ENCODE assay signal across 28 mouse cellular contexts in genomic region chr2:170255533-170255932, GRCm38 (mm10).
DNase-seq lines count a peak whose midpoint lies in the region; ATAC-seq and TF ChIP-seq lines count a peak whose summit lies in the region.
"Had no signal": no experiment of that assay in that cellular context is flagged by ENCODE, and none has a peak within 500 bp of the region (broad histone marks: within the 10 kb centered on the region; RNA-seq: fewer than 3 reads in every experiment).

No protein-coding gene starts in this region.

- no peaks in the 10 kb centered on the region for H3K9me3 ChIP-seq in intestine, embryonic 15.5 days
- H3K9me3 ChIP-seq in intestine, postnatal 0 days (ENCODE audit: control insufficient read depth): no peaks in the 10 kb centered on the region
- no peaks in the 10 kb centered on the region for H3K9me3 ChIP-seq in midbrain, postnatal 0 days (ENCODE audit: low read length)
- H3K9me3 ChIP-seq: embryonic facial prominence, embryonic 13.5 days; embryonic facial prominence, embryonic 15.5 days; forebrain, embryonic 10.5 days; forebrain, embryonic 12.5 days had no signal

- H3K4me2 ChIP-seq in intestine, embryonic 15.5 days (replicated peaks): no peak overlapping the region
- no peak overlapping the region for H3K4me2 ChIP-seq in intestine, postnatal 0 days (replicated peaks; ENCODE audit: low read depth)
- no peak overlapping the region for H3K4me2 ChIP-seq in midbrain, postnatal 0 days (ENCODE audit: low read depth, low read length, poor library complexity, severe bottlenecking)
- H3K4me2 ChIP-seq: embryonic facial prominence, embryonic 13.5 days; embryonic facial prominence, embryonic 15.5 days; forebrain, embryonic 12.5 days had no signal

- DNase-seq in kidney, adult 2 months: peak; percentile 59
- no peak for DNase-seq in kidney, postnatal 10 days
- no peak for DNase-seq in midbrain, postnatal 0 days (ENCODE audit: low spot score)
- DNase-seq: adrenal gland, adult 2 months; adrenal gland, postnatal 10 days; adrenal gland, postnatal 25 days; B cell, adult 2 months; cerebellum, adult 11 months; cerebellum, adult 18-20 months; cerebellum, adult 8-10 months; cerebellum, adult 9-11 months; cerebellum, postnatal 14 days; cerebellum, postnatal 36 days; embryo, embryonic 11 days had no signal

- no peak overlapping the region for H3K27ac ChIP-seq in kidney, adult 2 months (ENCODE audit: insufficient read depth, low read depth, low read length)
- no peak overlapping the region for H3K27ac ChIP-seq in intestine, embryonic 15.5 days
- H3K27ac ChIP-seq in intestine, postnatal 0 days (ENCODE audit: low read depth, low read length): no peak overlapping the region
- H3K27ac ChIP-seq in midbrain, postnatal 0 days (ENCODE audit: low read depth, low read length): no peak overlapping the region
- H3K27ac ChIP-seq: embryonic facial prominence, embryonic 13.5 days; embryonic facial prominence, embryonic 15.5 days; forebrain, embryonic 10.5 days; forebrain, embryonic 12.5 days had no signal

- no peak overlapping the region for H3K9ac ChIP-seq in intestine, embryonic 15.5 days
- H3K9ac ChIP-seq in intestine, postnatal 0 days (ENCODE audit: low read depth, low read length): no peak overlapping the region
- no peak overlapping the region for H3K9ac ChIP-seq in midbrain, postnatal 0 days (replicated peaks; ENCODE audit: low read length, poor library complexity, severe bottlenecking)
- H3K9ac ChIP-seq: embryonic facial prominence, embryonic 13.5 days; embryonic facial prominence, embryonic 15.5 days; forebrain, embryonic 12.5 days had no signal

- peaks cover 4% of the 10 kb centered on the region; the same call in 1 of the 2 replicates for H3K4me1 ChIP-seq in kidney, adult 2 months (ENCODE audit: control insufficient read depth, insufficient read depth, low read length)
- H3K4me1 ChIP-seq in intestine, embryonic 15.5 days (replicated peaks): no peaks in the 10 kb centered on the region
- no peaks in the 10 kb centered on the region for H3K4me1 ChIP-seq in intestine, postnatal 0 days (replicated peaks; ENCODE audit: control insufficient read depth, insufficient read depth, low read length)
- no peaks in the 10 kb centered on the region for H3K4me1 ChIP-seq in midbrain, postnatal 0 days (ENCODE audit: insufficient read depth, low read length)
- H3K4me1 ChIP-seq: embryonic facial prominence, embryonic 15.5 days; forebrain, embryonic 10.5 days; forebrain, embryonic 12.5 days had no signal

- H3K27me3 ChIP-seq in kidney, adult 2 months (replicated peaks; ENCODE audit: control insufficient read depth, insufficient read depth, low read length): no peaks in the 10 kb centered on the region
- H3K27me3 ChIP-seq in intestine, embryonic 15.5 days (replicated peaks): no peaks in the 10 kb centered on the region
- no peaks in the 10 kb centered on the region for H3K27me3 ChIP-seq in intestine, postnatal 0 days (replicated peaks; ENCODE audit: control insufficient read depth, insufficient read depth, low read length)
- no peaks in the 10 kb centered on the region for H3K27me3 ChIP-seq in midbrain, postnatal 0 days (ENCODE audit: insufficient read depth, low read length)
- H3K27me3 ChIP-seq: CH12.LX; embryonic facial prominence, embryonic 13.5 days; embryonic facial prominence, embryonic 15.5 days; forebrain, embryonic 12.5 days; Patski had no signal

- peak; percentile 72 for ATAC-seq in intestine, embryonic 15.5 days
- ATAC-seq in intestine, postnatal 0 days: peak; percentile 45; the same call in 1 of the 2 replicates
- ATAC-seq in midbrain, postnatal 0 days (ENCODE audit: low FRiP score): no peak
- ATAC-seq: activated CD4-positive, CD25-positive, alpha-beta regulatory T cell, adult 4 months; CD4-positive, CD25-positive, alpha-beta regulatory T cell, adult 4 months; forebrain, embryonic 14.5 days; forebrain, embryonic 16.5 days; Patski had no signal

- H3K4me3 ChIP-seq in kidney, adult 2 months (ENCODE audit: insufficient read depth, low read depth, low read length): no peak overlapping the region
- H3K4me3 ChIP-seq in intestine, embryonic 15.5 days (replicated peaks): no peak overlapping the region
- H3K4me3 ChIP-seq in intestine, postnatal 0 days (ENCODE audit: low read depth, low read length): no peak overlapping the region
- no peak overlapping the region for H3K4me3 ChIP-seq in midbrain, postnatal 0 days (ENCODE audit: low read depth, low read length)
- H3K4me3 ChIP-seq: embryonic facial prominence, embryonic 13.5 days; embryonic facial prominence, embryonic 15.5 days; erythroblast, embryonic 14.5 days; forebrain, embryonic 10.5 days; forebrain, embryonic 12.5 days had no signal

- 69% methylated on average over 2 of the region's 2 CpGs for WGBS in kidney, adult 2 months
- 75% methylated on average over 2 of the region's 2 CpGs for WGBS in intestine, embryonic 15.5 days
- 36% methylated on average over 2 of the region's 2 CpGs for WGBS in intestine, postnatal 0 days
- 90% methylated on average over 2 of the region's 2 CpGs for WGBS in midbrain, postnatal 0 days

- TF ChIP-seq CTCF in kidney, adult 2 months (conservative IDR thresholded peaks at IDR 0.05; ENCODE audit: insufficient read depth, insufficient read length, low read depth, low read length): no peak
- TF ChIP-seq CTCF in intestine, postnatal 0 days (IDR thresholded peaks at IDR 0.05; ENCODE audit: low read depth): no peak
- no peak for TF ChIP-seq CTCF in midbrain, postnatal 0 days (IDR thresholded peaks at IDR 0.05)

- TF ChIP-seq POLR2A in kidney, adult 2 months (IDR thresholded peaks at IDR 0.05; ENCODE audit: low read depth, low read length): no peak

- no peaks in the 10 kb centered on the region for H3K36me3 ChIP-seq in kidney, adult 2 months (ENCODE audit: control insufficient read depth, insufficient read depth, low read length)
- H3K36me3 ChIP-seq in intestine, embryonic 15.5 days: no peaks in the 10 kb centered on the region
- no peaks in the 10 kb centered on the region for H3K36me3 ChIP-seq in intestine, postnatal 0 days (ENCODE audit: control insufficient read depth, insufficient read depth)
- H3K36me3 ChIP-seq in midbrain, postnatal 0 days (ENCODE audit: insufficient read depth, low read length): no peaks in the 10 kb centered on the region
- H3K36me3 ChIP-seq: embryonic facial prominence, embryonic 13.5 days; embryonic facial prominence, embryonic 15.5 days; forebrain, embryonic 10.5 days; forebrain, embryonic 12.5 days; G1E had no signal
